Mouse (Mus musculus): ENCODE results near the gene Myo3a. TPM values are rescaled to one million over a fixed set of nuclear protein-coding genes. Genes with fewer than 3 reads are reported as not detected.

Gene Myo3a
- polyA plus RNA-seq, 1 experiment from 2014 or later = not detected

Small RNA genes lying within 50 kb of the gene (microRNA-seq; reads per million reads assigned to microRNA genes)
- gene Gm23636 (not detected), gene Mir3967 (not detected)

Data from heart, embryonic 14.5 days (tissue).